Mouse (Mus musculus) common myeloid progenitor, adult 5-6 weeks (primary cell): ENCODE measurements at regions not wholly inside any gene's neighbourhood (a gene's known extent, or its start where the extent isn't known, plus 50 kb on each side); places are given as distances from the start of the nearest gene placed in this dataset.

Experiments
- ATAC-seq: replicated peaks from 2 replicates; pipeline ENCODE4 v1.8.0; 2016; ENCODE audit warnings: low read depth, mild to moderate bottlenecking, moderate TSS enrichment, inconsistent platforms; ENCODE audit not compliant: poor library complexity, severe bottlenecking

DNA sequence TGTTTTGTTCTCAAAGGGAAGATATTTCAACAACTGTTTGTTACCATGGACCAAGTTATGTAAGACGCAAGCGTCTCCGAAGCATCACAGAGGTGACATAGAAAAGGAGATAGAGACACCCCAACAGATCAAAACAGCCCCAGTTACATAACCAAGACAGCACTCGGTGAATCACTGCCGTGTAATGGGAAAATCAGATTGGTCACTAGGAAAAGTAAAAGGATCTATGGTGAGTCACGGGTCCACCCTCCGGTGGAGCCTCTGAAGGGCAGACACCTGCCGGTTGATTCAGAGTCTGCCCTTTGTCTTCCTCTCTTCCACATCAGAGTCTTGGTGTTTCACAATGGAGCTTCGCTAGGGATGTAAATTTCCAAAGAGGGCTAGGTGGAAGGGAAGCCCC, 62.9 kb upstream of the Odc1 start:
- no peak for ATAC-seq

DNA sequence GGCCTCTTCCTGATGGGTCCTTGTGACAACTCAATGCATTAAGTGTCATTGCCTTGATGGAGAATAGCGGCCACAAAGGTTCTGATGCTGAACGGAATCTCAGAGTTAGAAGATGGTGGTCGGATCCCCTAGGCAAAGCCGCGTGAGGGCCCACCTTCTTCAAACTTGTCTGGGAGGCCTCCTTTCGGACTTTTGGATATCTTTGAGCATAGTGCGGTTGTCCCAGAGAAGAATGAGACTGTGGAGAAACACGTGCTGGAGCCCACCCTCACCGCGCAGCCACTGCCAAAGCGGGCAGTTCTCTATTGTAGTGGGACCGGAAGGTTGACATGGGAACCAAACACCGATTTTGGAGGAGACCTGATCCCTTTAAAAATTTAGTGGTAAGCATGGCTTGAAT, 62.4 kb upstream of the Odc1 start:
- no peak for ATAC-seq

DNA sequence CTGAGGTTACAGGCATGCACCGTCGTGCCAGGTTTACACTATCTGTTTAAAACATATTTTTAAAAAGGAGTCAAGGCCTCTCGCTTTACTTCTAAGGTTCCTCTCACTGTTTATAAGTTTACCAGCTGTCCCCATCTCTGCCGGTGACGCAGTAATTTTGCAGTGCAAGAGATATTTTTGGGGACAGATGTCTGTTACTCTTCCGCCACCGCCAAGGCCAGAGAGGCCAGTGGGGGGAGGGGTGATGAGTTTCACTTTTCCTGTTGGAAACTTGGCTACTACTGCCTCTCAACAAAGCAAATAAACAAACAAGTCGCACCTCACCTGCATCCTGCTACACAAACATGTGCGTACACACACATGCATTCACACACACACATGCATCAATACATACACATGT, 60.1 kb upstream of the Odc1 start:
- no peak for ATAC-seq

GRCm38 (mm10) chr12:17486062-17486770, 58.4 kb upstream of the Odc1 start:
- ATAC-seq, result no peak

GRCm38 (mm10) chr12:17487336-17487735, 57.3 kb upstream of the Odc1 start:
- 0 out of 2 replicates have a peak, but pooled peaks have one; percentile 11 for ATAC-seq

DNA sequence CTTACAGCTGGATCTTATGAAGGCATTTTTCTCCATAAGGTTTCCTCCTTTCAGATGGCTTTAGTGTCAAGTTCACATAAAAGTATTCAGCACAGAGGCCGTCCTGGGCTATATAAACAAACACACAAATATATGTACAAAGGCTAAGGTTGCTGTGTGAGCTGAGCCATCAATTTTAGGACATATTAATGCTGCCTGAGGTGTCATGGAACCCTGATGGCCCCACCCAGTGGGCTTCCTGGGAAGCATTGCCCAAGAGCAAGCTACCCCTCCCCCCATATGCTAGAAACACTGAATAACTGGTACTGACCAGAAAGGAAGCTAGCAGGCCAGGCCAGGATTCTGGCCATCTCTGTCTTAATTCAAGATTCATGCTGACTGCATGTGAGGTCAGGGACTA, 56.4 kb upstream of the Odc1 start:
- ATAC-seq, result no peak

DNA sequence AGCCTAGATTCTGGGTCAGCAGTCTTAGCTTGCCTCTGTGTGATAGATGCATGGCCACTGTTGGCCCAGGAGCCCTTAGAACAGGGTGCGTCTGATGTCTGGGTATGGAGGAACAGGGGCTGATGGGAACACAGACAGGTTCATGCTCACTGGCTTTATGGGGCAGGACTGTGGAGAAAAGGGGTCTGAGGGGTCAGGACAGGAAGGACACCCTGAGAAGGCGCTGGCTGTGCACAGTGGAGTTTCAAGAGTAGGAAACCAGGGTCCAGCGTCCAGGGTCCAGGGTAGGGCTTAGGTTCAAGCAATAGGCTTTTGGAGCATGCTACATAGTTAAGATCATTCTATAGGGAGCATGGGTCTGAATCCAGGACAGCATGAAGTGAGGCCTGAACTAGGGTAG, 54.6 kb upstream of the Odc1 start:
- ATAC-seq, result no peak

DNA sequence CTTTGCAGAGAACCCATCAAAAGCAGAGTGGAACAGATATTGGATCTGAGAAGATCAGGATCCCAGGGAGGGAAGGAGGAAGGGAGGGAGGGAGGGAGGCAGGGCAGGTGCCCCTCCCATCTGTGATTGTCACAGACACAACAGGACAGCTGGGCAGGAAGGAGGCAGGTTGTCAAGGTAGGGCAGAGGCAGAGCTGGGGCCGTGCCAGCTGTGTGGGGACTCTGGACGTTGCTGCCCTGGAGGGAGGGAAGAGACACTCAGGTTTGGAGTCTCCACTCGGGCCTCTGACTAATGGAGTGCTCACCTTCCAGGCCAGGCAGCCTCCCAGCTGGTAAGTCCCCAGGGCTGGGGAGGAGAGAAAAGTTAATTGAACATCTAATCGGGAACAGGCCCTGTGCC, 52.0 kb upstream of the Odc1 start:
- ATAC-seq, result no peak

DNA sequence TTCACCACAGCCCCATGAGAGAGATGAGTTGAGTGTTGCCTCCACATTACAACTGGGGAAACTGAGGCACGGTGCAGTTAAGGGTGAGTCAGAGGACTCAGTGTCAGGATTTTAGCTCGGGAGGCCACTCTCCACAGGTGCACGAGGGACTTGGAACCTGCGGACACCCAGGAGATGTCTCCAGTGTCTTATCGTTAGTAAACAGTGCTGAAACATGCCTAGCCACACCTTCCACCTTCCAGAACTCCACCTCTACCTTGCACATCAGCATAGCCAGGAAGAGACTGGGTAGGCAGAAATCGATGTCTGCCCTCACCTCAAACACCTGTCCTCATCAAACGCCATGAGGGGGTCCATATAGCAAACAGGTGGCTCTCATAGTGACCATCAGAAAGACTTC, 51.5 kb upstream of the Odc1 start:
- ATAC-seq, result no peak

DNA sequence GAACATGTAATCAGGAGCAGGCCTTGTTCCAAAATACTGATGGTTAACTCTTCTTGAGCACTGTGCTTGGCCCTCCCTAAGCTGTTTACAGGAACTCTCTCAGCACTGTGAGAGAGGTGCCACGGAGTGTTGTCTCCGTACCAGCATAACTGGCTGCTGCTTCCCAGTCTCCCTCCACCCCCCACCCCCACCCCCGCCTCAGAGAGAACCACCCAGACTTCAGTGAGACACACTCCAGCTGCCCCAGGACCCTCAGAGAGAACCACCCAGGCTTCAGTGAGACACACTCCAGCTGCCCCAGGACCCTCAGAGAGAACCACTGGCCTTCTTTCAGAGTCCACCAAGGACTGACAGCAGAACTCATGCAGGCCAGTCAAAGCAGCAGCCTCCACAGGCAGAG, 50.8 kb upstream of the Odc1 start:
- ATAC-seq, result no peak
